Mouse (Mus musculus) urinary bladder, postnatal 4 days (tissue): ENCODE results near the gene Cd8b1.

Experiments used
- DNase-seq, 2 experiments: peaks; one replicate each; pipeline ENCODE4 v3.0.0; 2021 to 2022; ENCODE audit warnings: low spot score in 2 of 2

Cd8b1 gene

DNA sequence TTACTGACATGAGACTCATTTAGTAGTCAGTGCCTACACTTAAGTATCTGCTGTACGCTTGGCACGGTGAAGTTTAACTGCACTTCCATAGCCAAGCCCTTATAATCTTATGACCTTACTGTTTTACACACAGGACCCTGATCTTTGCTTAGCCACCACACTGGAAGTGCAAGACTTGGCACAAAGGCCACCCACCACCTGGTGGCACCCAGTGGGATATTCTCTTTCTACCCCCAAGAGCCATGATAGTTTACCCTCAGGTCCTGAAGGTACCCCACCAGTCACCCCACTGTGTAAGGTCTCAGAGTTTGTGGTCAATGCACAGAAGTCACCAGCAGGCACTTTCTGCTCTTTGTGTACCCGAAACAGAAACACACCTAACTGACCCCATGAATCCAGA, 28.6 kb downstream of the Cd8b1 start:
- DNase-seq = no peak

- no peak for DNase-seq
These were observed 29.6 kb downstream of the Cd8b1 start for GRCm38 (mm10) chr6:71352201-71352600.

GRCm38 (mm10) chr6:71352866-71353427, 30.4 kb downstream of the Cd8b1 start:
- DNase-seq = no peak

DNA sequence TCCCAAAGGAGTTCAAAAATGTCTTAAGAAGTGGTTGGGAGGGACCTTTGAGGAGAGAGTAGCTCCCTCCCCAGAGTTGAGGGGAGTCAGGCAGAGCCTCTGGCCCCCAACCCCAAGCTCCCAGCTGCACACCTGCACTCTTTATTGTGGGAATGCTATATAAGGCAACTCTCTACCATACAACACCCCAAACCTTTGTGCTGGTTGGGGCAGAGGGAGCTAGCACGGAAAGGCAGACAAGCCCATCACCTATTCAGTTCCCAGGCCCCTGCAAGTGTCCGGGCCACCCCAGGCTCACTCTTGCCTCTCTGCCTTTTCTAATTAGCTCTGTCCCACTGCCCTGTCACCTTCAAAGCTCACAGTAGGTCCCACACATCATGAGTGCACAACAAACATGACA, 31.1 kb downstream of the Cd8b1 start:
- DNase-seq = no peak

- no peak for DNase-seq
These were observed 34.9 kb downstream of the Cd8b1 start for GRCm38 (mm10) chr6:71357493-71357892.

GRCm38 (mm10) chr6:71360221-71360620, 37.6 kb downstream of the Cd8b1 start:
- no peak for DNase-seq

DNA sequence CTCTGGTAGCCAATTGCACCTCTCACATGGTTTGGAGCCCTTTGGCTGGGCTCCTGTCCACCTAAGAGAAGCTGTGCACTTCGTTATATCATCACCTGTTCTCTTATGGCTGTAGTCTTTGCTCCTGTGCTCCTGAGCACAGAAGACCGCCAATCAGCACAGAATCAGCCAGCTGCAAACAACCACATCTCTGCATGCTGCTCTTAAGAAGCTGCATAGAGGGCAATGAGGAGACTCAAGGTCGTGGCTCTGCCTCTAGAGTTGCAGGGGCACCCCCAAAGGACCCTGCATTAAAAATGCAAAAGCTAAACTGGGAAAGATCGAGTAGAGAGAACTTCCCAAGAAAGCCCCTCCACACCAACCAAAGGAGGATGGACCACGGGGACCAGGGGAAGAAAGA, 38.2 kb downstream of the Cd8b1 start:
- DNase-seq = no peak

DNA sequence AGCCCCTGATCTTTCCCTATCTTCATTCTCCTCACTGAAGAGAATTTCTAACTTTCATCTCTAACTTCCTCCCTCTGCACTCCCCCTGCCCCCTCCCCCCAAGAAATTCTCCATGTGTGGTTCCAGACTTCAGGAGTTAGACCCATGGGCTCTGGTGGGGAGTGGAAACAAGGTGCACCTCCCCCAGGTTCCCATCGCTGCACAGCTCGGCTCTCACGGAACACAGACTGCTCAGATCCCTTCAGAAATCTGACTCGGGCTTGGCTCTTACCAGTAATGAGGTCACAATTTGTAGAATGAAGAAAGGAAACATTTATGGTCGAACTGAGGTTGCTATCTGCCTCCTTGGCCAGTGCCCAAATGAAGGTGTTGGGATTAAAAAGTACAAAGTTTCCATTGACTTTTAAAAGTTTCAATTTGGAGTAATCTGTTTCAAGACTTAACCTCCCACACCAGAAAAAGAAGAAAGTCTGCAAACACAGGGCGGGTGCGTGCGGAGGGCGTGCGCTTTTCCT, 38.6 kb downstream of the Cd8b1 start:
- DNase-seq = no peak

DNA sequence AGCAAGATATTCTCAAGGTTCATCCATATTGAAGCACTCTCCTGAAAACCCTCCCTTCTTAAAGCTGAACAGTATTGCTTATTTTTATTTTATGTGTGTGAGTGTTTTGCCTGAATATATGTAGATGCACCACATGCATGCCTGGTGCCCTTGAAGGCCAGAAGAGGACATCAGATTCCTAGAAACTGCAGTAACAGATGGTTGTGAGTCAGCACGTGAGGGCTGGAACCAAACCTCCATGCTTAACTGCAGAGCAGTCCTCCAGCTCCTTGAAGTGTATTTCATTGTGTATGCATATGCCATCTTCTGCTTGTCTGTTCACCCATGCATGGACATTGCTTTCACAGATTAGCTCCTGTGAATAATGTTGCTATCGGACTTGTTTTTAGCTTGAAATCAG, 41.4 kb downstream of the Cd8b1 start:
- DNase-seq = no peak

DNA sequence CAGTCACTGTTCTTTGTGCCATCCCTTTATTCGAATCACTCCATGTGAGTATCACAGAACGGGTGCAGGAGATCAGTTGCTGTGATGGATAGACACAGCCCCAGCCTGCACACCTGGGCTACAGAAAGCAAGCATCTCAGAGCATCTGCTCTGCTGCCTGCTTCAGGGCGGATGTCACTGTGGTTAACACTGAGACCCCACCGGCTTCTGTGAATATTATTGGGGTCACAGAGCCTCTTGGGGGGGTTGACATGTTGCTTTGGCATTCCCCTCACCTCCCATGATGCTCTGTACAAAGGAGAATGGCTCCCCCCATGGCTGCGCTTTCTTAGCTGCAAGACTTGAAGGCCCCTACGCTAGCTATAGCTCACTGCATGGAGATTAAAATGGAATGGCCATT, 46.8 kb downstream of the Cd8b1 start:
- no peak for DNase-seq

DNA sequence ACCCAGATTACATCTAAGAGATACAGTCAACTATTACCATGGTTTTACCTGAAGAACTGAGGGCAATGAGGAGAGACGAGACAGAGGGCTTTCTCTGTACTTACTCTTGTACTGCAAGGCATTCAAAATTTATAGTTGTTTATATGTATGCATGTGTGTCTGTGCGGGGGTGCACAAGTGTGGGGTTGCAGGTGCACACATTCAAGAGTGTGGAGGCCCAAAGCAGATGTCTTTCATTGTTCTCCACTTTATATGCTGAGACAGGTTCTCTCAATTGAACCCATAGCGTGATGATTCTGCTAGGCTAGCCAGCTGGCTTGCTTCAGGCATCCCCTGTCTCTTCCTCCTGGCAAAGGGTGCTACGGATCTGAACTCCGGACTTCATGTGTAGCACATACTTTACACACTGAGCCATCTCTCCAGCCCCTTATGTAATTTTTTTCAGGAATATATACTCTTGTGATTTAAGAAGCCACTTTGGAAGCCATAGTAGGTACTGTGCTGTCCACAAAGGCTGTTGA, 48.6 kb downstream of the Cd8b1 start:
- DNase-seq = no peak

DNA sequence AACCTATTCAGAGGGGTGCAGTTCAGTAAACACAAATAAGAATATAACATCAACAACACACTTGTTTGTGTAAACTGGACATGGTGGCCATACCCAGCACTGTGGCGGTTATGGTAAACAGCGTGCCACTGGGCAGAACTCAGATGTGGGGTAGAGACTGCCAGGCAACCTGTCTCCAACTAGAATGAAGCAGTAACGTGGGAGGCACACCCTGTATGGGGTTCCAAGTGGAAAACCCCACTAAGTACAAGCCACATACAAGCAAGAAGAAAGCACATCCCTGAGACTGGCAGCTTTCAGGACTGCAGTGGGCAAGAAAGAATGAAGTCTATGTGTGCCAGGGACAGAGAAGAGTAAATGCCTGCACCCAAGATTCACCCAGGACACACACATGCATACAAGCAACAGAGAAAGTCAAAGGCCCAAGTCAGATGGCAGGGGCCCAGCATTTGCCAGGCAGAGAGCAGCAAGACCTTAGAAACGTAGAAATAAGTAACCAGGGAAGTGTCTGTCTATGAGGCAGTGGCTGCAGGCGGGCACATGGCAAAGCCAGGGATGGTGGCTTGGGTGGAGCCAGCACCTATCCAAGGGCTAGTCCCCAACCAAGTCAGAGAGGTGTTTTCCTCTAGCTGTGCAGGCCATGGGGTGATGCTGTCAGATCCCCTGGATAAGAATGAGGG, 49.6 kb downstream of the Cd8b1 start:
- DNase-seq = no peak

DNA sequence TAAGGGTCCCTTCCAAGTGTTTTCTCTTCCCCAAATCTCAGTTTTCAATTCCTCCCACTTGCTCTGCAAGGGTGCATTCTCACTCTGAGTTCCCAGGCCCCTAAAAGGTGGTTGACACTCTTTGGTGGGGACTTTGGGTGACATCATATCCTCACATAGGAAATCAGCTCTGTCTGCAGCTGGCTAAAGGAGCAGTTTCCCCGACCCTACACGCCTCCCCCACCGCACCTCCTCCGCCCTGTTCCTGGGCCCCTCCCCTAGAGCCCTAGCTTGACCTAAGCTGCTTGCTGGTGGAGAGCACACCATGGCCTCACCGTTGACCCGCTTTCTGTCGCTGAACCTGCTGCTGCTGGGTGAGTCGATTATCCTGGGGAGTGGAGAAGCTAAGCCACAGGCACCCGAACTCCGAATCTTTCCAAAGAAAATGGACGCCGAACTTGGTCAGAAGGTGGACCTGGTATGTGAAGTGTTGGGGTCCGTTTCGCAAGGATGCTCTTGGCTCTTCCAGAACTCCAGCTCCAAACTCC, 50.7 kb downstream of the Cd8b1 start, which contains the start of gene Cd8a:
Cd8a (plus strand) TSS at position 179 of the 527 bp plus-strand sequence.
- no peak for DNase-seq

DNA sequence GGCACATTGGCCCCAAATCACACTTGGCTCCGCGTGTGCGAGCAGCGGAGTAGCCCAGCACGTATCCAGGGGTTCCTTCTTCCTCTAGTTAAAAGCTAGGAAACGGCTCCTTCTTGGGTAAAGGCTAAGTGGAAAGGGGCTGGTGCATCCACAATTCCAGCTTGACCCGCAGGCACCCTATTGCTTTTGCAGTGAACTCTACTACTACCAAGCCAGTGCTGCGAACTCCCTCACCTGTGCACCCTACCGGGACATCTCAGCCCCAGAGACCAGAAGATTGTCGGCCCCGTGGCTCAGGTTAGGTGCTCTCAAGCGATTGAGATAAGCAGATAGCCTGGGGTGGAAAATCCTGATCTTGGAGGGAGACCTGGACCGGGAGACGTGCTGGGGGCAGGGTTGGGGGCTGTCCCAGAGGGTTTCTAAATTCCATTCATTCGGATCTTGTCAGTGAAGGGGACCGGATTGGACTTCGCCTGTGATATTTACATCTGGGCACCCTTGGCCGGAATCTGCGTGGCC, 51.8 kb downstream of the Cd8b1 start:
- no peak for DNase-seq

DNA sequence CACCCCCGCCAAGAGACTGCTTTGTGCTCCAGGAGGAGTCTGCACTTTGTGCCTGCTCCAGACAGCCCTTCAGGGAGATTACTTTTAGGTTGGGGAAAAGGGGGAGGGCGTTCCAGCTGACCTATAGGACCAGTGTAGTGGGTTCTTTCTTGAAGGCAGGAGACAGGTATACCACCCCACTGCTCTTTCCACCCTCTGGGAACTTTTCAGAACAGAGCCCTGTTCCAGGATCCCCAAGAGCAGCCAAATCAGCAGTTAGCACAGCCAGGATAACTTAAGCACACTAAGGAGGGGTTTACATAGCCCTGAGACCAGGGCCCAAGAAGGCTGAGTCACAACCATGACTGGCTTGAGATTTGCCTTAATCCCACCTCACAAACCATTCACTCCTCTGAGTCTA, 52.3 kb downstream of the Cd8b1 start:
- DNase-seq = no peak

DNA sequence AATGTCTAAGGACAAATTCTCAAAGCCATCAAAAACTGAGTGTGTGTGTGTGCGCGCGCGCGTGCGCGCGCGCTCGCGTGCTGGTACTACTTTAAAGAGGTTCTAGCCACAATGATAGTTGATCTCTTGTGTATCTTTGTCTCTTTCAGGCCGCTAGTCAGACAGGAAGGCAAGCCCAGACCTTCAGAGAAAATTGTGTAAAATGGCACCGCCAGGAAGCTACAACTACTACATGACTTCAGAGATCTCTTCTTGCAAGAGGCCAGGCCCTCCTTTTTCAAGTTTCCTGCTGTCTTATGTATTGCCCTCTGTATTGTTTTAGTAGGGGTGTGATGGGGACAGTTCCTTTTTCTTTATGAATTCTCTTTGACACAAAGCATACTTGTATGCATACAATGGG, 54.1 kb downstream of the Cd8b1 start:
- no peak for DNase-seq

DNA sequence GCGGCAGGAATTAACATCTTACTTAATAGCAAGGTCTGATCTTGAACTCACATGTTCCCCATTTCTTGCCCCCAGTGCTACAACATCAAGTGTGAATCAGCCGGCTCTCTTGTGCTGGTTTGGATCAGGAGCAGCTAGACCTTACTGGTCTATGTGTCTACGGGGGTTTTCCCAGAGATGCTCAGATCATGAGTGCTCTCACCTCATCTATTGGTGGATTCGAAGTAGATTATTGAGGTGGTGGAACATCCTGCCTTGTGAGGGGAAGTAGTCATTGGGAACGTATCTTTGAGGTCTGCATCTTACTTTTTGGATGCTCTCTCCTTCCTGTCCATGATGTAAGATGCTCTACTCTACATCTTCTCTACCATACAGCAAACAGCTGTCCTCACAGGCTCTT, 59.1 kb downstream of the Cd8b1 start:
- DNase-seq = no peak
